Mouse (Mus musculus): ENCODE results near the gene Gstp3. TPM values are rescaled to one million over a fixed set of nuclear protein-coding genes. Genes with fewer than 3 reads are reported as not detected.
A peak's percentile ranks its signal among the peaks of the same experiment; 100 is the strongest.

The Gstp3 gene
- total and polyA plus RNA-seq, 3 experiments: 1.4 TPM; not detected in 2

- Histone ChIP-seq H3K4me1 (ENCODE audit: control insufficient read depth in 1 of 2, insufficient read depth in 2 of 2) (peaks cover 10 to 25% of the 10 kb centered on the region in 2 experiments), H3K27me3 (replicated peaks) (no peaks in the 10 kb centered on the region), H3K9me3 (replicated peaks; ENCODE audit: low read length) (no peaks in the 10 kb centered on the region), H3K4me3 (replicated peaks in 1 of 3; ENCODE audit: low read depth in 2 of 3, low read length in 2 of 3, poor library complexity in 1 of 3) (peak overlapping the region; percentile 37 to 58 (median 46)), H3K4me2 (ENCODE audit: insufficient read depth, low read depth, poor library complexity, severe bottlenecking) (peak overlapping the region; percentile 55), H3K36me3 (replicated peaks in 1 of 2; ENCODE audit: control insufficient read depth in 1 of 2, insufficient read depth in 1 of 2, low read length in 1 of 2) (peaks cover 4 to 15% of the 10 kb centered on the region in 2 experiments), H3K79me2 (replicated peaks; ENCODE audit: control insufficient read depth, extremely low read depth, insufficient read depth, poor library complexity, severe bottlenecking) (peaks cover 4% of the 10 kb centered on the region; the same call in 1 of the 2 replicates), H3K27ac (ENCODE audit: insufficient read depth, low read depth) (no peak overlapping the region), H3K9ac (ENCODE audit: insufficient read depth, low read depth) (peak overlapping the region; percentile 43; the same call in 1 of the 2 replicates)
- in situ Hi-C loops (cut with MboI; ENCODE audit: low pct_ligation_motif_present, low pct_unique_long_range_greater_than_20kb, low sequenced_read_pairs): no loop called here
- DNase-seq (ENCODE audit: extremely low read depth): peak; percentile 54
- TF ChIP-seq ETS1 (conservative IDR thresholded peaks at IDR 0.05; ENCODE audit: low read depth, low read length): no peak
- TF ChIP-seq JUND (conservative IDR thresholded peaks at IDR 0.05; ENCODE audit: low read depth, low read length): no peak
- TF ChIP-seq IRF4 (IDR thresholded peaks at IDR 0.05; ENCODE audit: low read depth, low read length): no peak
- TF ChIP-seq ZMIZ1 (IDR thresholded peaks at IDR 0.05; ENCODE audit: low read depth, low read length): no peak
- TF ChIP-seq HCFC1 (IDR thresholded peaks at IDR 0.05; ENCODE audit: low read depth, low read length): no peak
- TF ChIP-seq NRF1 (IDR thresholded peaks at IDR 0.05; ENCODE audit: low read depth, low read length): no peak
- peak; percentile 57; the same call in 1 of the 2 replicates for TF ChIP-seq CHD2 (IDR thresholded peaks at IDR 0.05; ENCODE audit: low read length)
- TF ChIP-seq TBP (conservative IDR thresholded peaks at IDR 0.05; ENCODE audit: low read depth, low read length): no peak
- no peak for TF ChIP-seq GABPA (IDR thresholded peaks at IDR 0.05; ENCODE audit: insufficient replicate concordance, low read depth, low read length)
- TF ChIP-seq BHLHE40 (IDR thresholded peaks at IDR 0.05; ENCODE audit: low read depth, low read length): no peak; the same call in 1 of the 2 replicates
- peak; percentile 46 for TF ChIP-seq MAX (IDR thresholded peaks at IDR 0.05; ENCODE audit: low read length)
- TF ChIP-seq MXI1 (IDR thresholded peaks at IDR 0.05; ENCODE audit: low read depth, low read length): no peak
- TF ChIP-seq NELFE (IDR thresholded peaks at IDR 0.05; ENCODE audit: low read depth, low read length): no peak
- TF ChIP-seq E2F4 (IDR thresholded peaks at IDR 0.05; ENCODE audit: insufficient replicate concordance, low read depth, low read length): no peak
- no peak for TF ChIP-seq CHD1 (IDR thresholded peaks at IDR 0.05; ENCODE audit: low read depth, low read length)
- no peak for TF ChIP-seq USF2 (conservative IDR thresholded peaks at IDR 0.05; ENCODE audit: low read depth, low read length)
- no peak for TF ChIP-seq CTCF (conservative IDR thresholded peaks at IDR 0.05 in 1 of 2, IDR thresholded peaks at IDR 0.05 in 1 of 2; ENCODE audit: low read depth in 2 of 2, low read length in 2 of 2)
- no peak for TF ChIP-seq MAZ (IDR thresholded peaks at IDR 0.05; ENCODE audit: low read depth, low read length)
- no peak for TF ChIP-seq MAFK (IDR thresholded peaks at IDR 0.05; ENCODE audit: insufficient replicate concordance, low read length)
- peak; percentile 56; the same call in 1 of the 2 replicates for TF ChIP-seq MYC (IDR thresholded peaks at IDR 0.05; ENCODE audit: low read depth, low read length)
- no peak for TF ChIP-seq ELF1 (IDR thresholded peaks at IDR 0.05; ENCODE audit: low read depth, low read length)
- no peak for TF ChIP-seq ZKSCAN1 (IDR thresholded peaks at IDR 0.05; ENCODE audit: borderline replicate concordance, low read depth, low read length)
- no peak for TF ChIP-seq EP300 (IDR thresholded peaks at IDR 0.05; ENCODE audit: low read length)
- dilution Hi-C loops (cut with MboI; ENCODE audit: extremely low pct_ligation_motif_present, extremely low pct_unique_long_range_greater_than_20kb, low sequenced_read_pairs): no loop called here
These were observed 22.9 kb downstream of the Gstp3 start for GRCm38 (mm10) chr19:4036327-4037045.

All from CH12.LX (cell line).